Mouse (Mus musculus): Measurements from ENCODE around the gene Tcf7l1. TPM values are rescaled to one million over a fixed set of nuclear protein-coding genes. Genes with fewer than 3 reads are reported as not detected.
A peak's percentile ranks its signal among the peaks of the same experiment; 100 is the strongest.

Tcf7l1 gene
- polyA plus RNA-seq, 1 experiment from 2014 or later, result 8.8 TPM

- no peak for ATAC-seq
- no peak for TF ChIP-seq CTCF (IDR thresholded peaks at IDR 0.05)
- ChIA-PET CTCF (interaction anchor here (1.3 to 1.4 kb wide), 2 partner anchors 10 to 23 kb away, joined by 3 to 4 read pairs; no protein-coding TSS in a partner anchor), POLR2A (no interaction called here)
- in situ Hi-C loops (cut with MboI; ENCODE audit: low pct_unique_long_range_greater_than_20kb), result no loop called here
- DNase-seq (ENCODE audit: low read depth, low spot score), result no peak
- no peaks in the 10 kb centered on the region for H3K27me3 ChIP-seq
Measured at GRCm38 (mm10) chr6:72690001-72690400, 99.1 kb downstream of the Tcf7l1 start.

- ATAC-seq (no peak), DNase-seq (ENCODE audit: low read depth, low spot score) (no peak)
- ChIA-PET CTCF (interaction anchor here (1.3 to 1.4 kb wide), 2 partner anchors 9 to 22 kb away, joined by 3 to 4 read pairs; no protein-coding TSS in a partner anchor), POLR2A (interaction anchor here (0.6 kb wide), 1 partner anchor 14 kb away, joined by 3 read pairs; no protein-coding TSS in a partner anchor)
- TF ChIP-seq CTCF (IDR thresholded peaks at IDR 0.05), result no peak
- in situ Hi-C loops (cut with MboI; ENCODE audit: low pct_unique_long_range_greater_than_20kb), result no loop called here
- no peaks in the 10 kb centered on the region for H3K27me3 ChIP-seq
Measured at GRCm38 (mm10) chr6:72689046-72689445, 100.0 kb downstream of the Tcf7l1 start.

GRCm38 (mm10) chr6:72685165-72685564, 103.9 kb downstream of the Tcf7l1 start:
- ChIA-PET CTCF (no interaction called here), POLR2A (no interaction called here)
- DNase-seq (ENCODE audit: low read depth, low spot score) (no peak), ATAC-seq (no peak)
- in situ Hi-C loops (cut with MboI; ENCODE audit: low pct_unique_long_range_greater_than_20kb), result no loop called here
- TF ChIP-seq CTCF (IDR thresholded peaks at IDR 0.05), result no peak
- H3K27me3 ChIP-seq, result no peaks in the 10 kb centered on the region

GRCm38 (mm10) chr6:72684260-72684805, 104.7 kb downstream of the Tcf7l1 start:
- no peak for ATAC-seq
- CTCF ChIA-PET, result no interaction called here

DNA sequence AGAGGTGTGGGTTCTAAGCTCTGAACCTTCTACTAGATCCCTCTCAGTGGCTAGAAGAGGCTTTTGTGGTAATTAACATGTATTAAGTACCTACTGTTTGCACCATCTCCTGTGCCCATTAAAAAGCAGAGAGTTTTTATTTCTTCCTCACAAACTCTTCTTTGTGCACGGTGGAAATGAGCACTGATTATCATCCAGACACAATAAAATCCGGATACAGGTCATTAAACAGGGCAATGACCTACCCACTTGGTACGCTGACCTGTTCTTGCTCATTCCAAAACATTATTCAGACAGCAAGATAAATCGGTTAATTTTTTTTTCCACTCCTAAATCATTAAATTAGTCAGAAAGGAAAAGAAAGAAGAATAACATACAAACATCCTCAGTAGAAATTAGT, 106.8 kb downstream of the Tcf7l1 start:
- TF ChIP-seq CTCF (IDR thresholded peaks at IDR 0.05), result no peak
- no peak for ATAC-seq
- POLR2A ChIA-PET, result no interaction called here

More at GRCm38 (mm10) chr6:72684260-72684805, 104.7 kb downstream of the Tcf7l1 start:
- DNase-seq (ENCODE audit: low read depth, low spot score), result no peak
- in situ Hi-C loops (cut with MboI; ENCODE audit: low pct_unique_long_range_greater_than_20kb), result no loop called here
- POLR2A ChIA-PET, result no interaction called here
- H3K27me3 ChIP-seq, result no peaks in the 10 kb centered on the region
- TF ChIP-seq CTCF (IDR thresholded peaks at IDR 0.05), result no peak

DNA sequence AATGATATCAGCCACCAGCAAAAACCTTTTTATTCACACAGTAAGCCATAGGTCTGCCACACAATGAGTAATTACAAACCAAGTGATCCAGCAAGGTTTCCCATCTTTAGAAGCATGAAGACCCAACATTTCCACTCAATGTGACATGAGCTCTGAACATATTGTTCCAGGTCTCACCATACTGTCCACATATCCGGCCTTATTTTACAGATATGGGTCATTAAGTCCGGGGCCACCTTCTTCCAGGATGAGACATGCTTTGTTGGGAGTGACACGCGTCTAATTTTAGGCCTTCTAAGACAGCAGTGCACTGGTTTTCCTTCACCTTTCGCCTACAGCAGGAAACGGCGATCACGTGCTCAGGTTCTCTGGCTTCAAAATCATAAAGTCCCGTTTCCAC, 108.1 kb downstream of the Tcf7l1 start:
- no peak for ATAC-seq
- DNase-seq (ENCODE audit: low read depth, low spot score), result no peak
- H3K27me3 ChIP-seq, result no peaks in the 10 kb centered on the region
- ChIA-PET CTCF (interaction anchor here (1.3 to 1.5 kb wide), 2 partner anchors 9 to 109 kb away, joined by 4 read pairs; no protein-coding TSS in a partner anchor), POLR2A (no interaction called here)
- no peak for TF ChIP-seq CTCF (IDR thresholded peaks at IDR 0.05)
- in situ Hi-C loops (cut with MboI; ENCODE audit: low pct_unique_long_range_greater_than_20kb), result no loop called here

More for the DNA sequence above, 106.8 kb downstream of the Tcf7l1 start:
- DNase-seq (ENCODE audit: low read depth, low spot score), result peak; percentile 30
- in situ Hi-C loops (cut with MboI; ENCODE audit: low pct_unique_long_range_greater_than_20kb), result no loop called here
- CTCF ChIA-PET, result interaction anchor here (0.9 kb wide), 1 partner anchor 17 kb away, joined by 3 read pairs; no protein-coding TSS in a partner anchor
- H3K27me3 ChIP-seq, result no peaks in the 10 kb centered on the region

GRCm38 (mm10) chr6:72678631-72679030, 110.4 kb downstream of the Tcf7l1 start:
- ATAC-seq, result no peak
- POLR2A ChIA-PET, result no interaction called here

GRCm38 (mm10) chr6:72677510-72678220, 111.4 kb downstream of the Tcf7l1 start:
- in situ Hi-C loops (cut with MboI; ENCODE audit: low pct_unique_long_range_greater_than_20kb), result no loop called here
- POLR2A ChIA-PET, result interaction anchor here (1.4 kb wide), 1 partner anchor 125 kb away, joined by 3 read pairs; no protein-coding TSS in a partner anchor
- H3K27me3 ChIP-seq, result no peaks in the 10 kb centered on the region
- DNase-seq (ENCODE audit: low read depth, low spot score) (no peak), ATAC-seq (peak; percentile 61)
- TF ChIP-seq CTCF (IDR thresholded peaks at IDR 0.05), result no peak
- CTCF ChIA-PET, result interaction anchor here (1.2 to 2.6 kb wide), 4 partner anchors 11 to 112 kb away, joined by 4 to 8 read pairs (median 6); partner anchors contain the start of gene Tcf7l1

More at GRCm38 (mm10) chr6:72678631-72679030, 110.4 kb downstream of the Tcf7l1 start:
- in situ Hi-C loops (cut with MboI; ENCODE audit: low pct_unique_long_range_greater_than_20kb), result no loop called here
- DNase-seq (ENCODE audit: low read depth, low spot score), result no peak
- no peak for TF ChIP-seq CTCF (IDR thresholded peaks at IDR 0.05)
- CTCF ChIA-PET, result interaction anchor here (1.7 kb wide), 1 partner anchor 36 kb away, joined by 4 read pairs; no protein-coding TSS in a partner anchor
- H3K27me3 ChIP-seq, result no peaks in the 10 kb centered on the region

- ChIA-PET CTCF (interaction anchor here (0.9 to 2.6 kb wide), 5 partner anchors 10 to 152 kb away, joined by 3 to 8 read pairs (median 5); partner anchors contain the start of gene Tcf7l1), POLR2A (interaction anchor here (1.4 kb wide), 1 partner anchor 126 kb away, joined by 3 read pairs; no protein-coding TSS in a partner anchor)
- no peak for DNase-seq (ENCODE audit: low read depth, low spot score)
- TF ChIP-seq CTCF (IDR thresholded peaks at IDR 0.05), result no peak
- no peak for ATAC-seq
- in situ Hi-C loops (cut with MboI; ENCODE audit: low pct_unique_long_range_greater_than_20kb), result no loop called here
- H3K27me3 ChIP-seq, result no peaks in the 10 kb centered on the region
Measured at GRCm38 (mm10) chr6:72677079-72677478, 112.0 kb downstream of the Tcf7l1 start.

DNA sequence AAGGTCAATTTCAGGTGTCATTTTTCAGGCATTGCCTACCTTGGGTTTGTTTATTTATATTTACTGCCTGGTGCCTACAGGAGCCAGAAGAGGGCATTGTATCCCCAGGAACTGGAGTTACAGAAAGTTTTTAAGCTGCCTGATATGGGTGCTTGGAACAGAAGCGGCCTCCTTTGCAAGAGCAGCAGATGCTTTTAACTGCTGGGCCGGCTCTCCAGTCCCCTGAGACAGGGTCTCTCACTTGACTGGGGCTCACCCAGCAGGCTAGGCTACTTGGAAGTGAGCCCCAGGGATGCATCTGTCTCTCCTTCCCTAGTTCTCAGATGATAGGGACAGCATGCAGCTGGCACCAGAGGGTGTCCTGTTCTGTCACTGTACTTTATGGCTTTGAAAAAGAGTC, 112.7 kb downstream of the Tcf7l1 start:
- POLR2A ChIA-PET, result interaction anchor here (1.4 kb wide), 1 partner anchor 127 kb away, joined by 3 read pairs; no protein-coding TSS in a partner anchor
- no peak for ATAC-seq
- no peaks in the 10 kb centered on the region for H3K27me3 ChIP-seq
- no peak for DNase-seq (ENCODE audit: low read depth, low spot score)
- no peak for TF ChIP-seq CTCF (IDR thresholded peaks at IDR 0.05)
- in situ Hi-C loops (cut with MboI; ENCODE audit: low pct_unique_long_range_greater_than_20kb), result no loop called here
- CTCF ChIA-PET, result interaction anchor here (0.9 to 2.6 kb wide), 5 partner anchors 9 to 156 kb away, joined by 3 to 8 read pairs (median 4); partner anchors contain the start of gene Tcf7l1
